Mouse (Mus musculus): ENCODE data around the gene Il15ra. TPM values are rescaled to one million over a fixed set of nuclear protein-coding genes. Genes with fewer than 3 reads are reported as not detected.
A peak's percentile ranks its signal among the peaks of the same experiment; 100 is the strongest.

The Il15ra gene
- polyA plus RNA-seq (2014; fragmentation: Nextera tagmentation; extraction: Ambion mirVana) = 0.17 and 0.84 TPM in 2 replicates

DNA sequence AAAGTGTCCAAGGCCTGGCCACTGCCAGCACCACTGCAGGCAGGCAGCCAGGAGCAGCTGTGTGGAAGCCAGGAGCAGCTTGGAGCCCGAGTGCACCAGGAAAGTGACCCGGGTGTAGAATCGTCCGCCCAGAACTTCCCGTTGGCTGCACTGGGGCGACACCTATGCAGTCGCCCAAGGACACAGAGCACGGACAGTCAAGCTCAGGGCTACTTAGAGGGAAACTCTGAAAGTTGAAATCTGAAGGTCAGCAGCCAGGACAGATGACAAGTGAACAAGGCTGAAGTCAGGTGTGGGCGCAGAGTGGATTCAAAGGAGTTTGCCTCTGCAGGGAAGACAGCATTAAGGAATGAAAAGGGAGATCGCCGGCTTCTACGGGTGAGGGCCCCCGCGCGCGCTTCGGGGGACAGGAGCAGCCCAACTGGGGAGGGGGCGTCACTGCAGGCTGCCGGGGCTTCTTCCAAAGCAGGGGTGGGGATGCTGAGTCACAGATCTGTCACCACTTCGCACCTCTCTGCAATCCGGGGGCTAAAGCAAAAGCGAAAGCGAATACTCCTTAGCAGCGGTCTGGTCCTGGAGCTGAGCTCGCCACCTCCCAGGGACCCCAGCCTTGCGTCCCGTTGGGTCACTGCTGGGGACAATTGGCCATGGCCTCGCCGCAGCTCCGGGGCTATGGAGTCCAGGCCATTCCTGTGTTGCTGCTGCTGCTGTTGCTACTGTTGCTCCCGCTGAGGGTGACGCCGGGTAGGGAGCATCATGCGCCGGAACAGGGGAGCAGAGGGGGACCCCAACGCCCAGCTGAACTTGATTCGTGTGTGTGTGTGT, at the start of gene Il15ra:
Gene Il15ra (plus strand): TSS at position 90 of the 825 bp plus-strand sequence.
- under 1% methylated on average over 37 of the region's 37 CpGs for WGBS
- ATAC-seq (ENCODE audit: insufficient number of reproducible peaks, low FRiP score, low TSS enrichment, low read depth) (peak; percentile 67), DNase-seq (ENCODE audit: low spot score) (peak; percentile 58)
- Histone ChIP-seq H3K9me3 (ENCODE audit: control insufficient read depth, low read length) (no peaks in the 10 kb centered on the region), H3K36me3 (ENCODE audit: control insufficient read depth, insufficient read depth, low read length) (no peaks in the 10 kb centered on the region), H3K4me2 (ENCODE audit: low read depth, severe bottlenecking) (peak within 1 kb of the TSS; percentile 99), H3K4me1 (ENCODE audit: control insufficient read depth, insufficient read depth, low read length) (no peaks in the 10 kb centered on the region), H3K27me3 (ENCODE audit: control insufficient read depth, insufficient read depth, low read length) (peaks cover 15% of the 10 kb centered on the region), H3K4me3 (ENCODE audit: low read depth, low read length) (peak within 1 kb of the TSS; percentile 46), H3K27ac (replicated peaks; ENCODE audit: low read depth, low read length) (no peak within 1 kb of the TSS), H3K9ac (ENCODE audit: low read length) (peak within 1 kb of the TSS; percentile 57)

DNA sequence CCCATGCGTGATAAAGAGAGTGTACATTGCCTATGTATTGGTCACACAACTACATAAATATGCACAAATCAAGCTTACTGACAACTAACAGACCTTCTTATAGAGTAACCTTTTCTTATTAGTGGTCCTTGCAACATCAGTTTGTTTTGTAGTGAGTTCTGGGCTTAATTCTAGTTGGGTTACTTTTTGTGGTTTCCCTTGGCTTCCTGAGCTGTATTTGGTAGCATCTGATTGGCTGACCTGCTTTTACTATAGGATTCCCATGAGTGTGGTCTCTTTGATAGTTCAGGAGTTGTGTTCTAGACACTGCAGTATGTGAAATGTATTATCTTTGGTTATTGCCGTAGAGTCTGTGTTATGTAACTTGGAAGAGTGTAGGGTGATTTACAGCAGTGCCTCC, 47.5 kb upstream of the Il15ra start:
- DNase-seq (ENCODE audit: low spot score) = no peak
- H3K4me2 ChIP-seq (ENCODE audit: low read depth, severe bottlenecking) = no peak overlapping the region
- no peaks in the 10 kb centered on the region for H3K27me3 ChIP-seq (ENCODE audit: control insufficient read depth, insufficient read depth, low read length)
- H3K9ac ChIP-seq (ENCODE audit: low read length) = no peak overlapping the region
- ATAC-seq (ENCODE audit: insufficient number of reproducible peaks, low FRiP score, low TSS enrichment, low read depth) = no peak
- H3K27ac ChIP-seq (replicated peaks; ENCODE audit: low read depth, low read length) = no peak overlapping the region
- no peaks in the 10 kb centered on the region for H3K4me1 ChIP-seq (ENCODE audit: control insufficient read depth, insufficient read depth, low read length)
- no peaks in the 10 kb centered on the region for H3K36me3 ChIP-seq (ENCODE audit: control insufficient read depth, insufficient read depth, low read length)
- no peak overlapping the region for H3K4me3 ChIP-seq (ENCODE audit: low read depth, low read length)
- no peaks in the 10 kb centered on the region for H3K9me3 ChIP-seq (ENCODE audit: control insufficient read depth, low read length)
- WGBS = 84% methylated on average over 2 of the region's 2 CpGs

DNA sequence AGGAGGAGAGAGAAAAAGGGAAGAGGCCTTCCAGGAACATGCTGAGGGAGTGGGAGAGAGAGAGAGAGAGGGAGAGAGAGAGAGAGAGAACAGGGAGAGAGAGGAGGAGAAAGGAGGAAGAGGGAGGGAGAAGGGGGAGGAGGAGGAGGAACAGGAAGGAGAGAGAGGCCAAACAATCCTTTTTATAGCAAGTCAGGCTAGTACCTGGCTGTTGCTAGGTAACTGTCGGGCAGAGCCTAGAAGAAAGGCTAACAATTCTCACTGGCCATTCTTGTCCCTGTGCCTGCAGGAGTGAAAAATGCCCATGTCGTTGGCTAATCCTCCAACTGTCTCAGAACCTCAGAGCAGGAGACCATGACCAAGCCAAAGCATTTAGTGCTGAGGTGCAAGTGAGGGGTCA, 45.8 kb upstream of the Il15ra start:
- Histone ChIP-seq H3K4me2 (ENCODE audit: low read depth, severe bottlenecking) (no peak overlapping the region), H3K27ac (replicated peaks; ENCODE audit: low read depth, low read length) (no peak overlapping the region), H3K4me3 (ENCODE audit: low read depth, low read length) (no peak overlapping the region)

DNA sequence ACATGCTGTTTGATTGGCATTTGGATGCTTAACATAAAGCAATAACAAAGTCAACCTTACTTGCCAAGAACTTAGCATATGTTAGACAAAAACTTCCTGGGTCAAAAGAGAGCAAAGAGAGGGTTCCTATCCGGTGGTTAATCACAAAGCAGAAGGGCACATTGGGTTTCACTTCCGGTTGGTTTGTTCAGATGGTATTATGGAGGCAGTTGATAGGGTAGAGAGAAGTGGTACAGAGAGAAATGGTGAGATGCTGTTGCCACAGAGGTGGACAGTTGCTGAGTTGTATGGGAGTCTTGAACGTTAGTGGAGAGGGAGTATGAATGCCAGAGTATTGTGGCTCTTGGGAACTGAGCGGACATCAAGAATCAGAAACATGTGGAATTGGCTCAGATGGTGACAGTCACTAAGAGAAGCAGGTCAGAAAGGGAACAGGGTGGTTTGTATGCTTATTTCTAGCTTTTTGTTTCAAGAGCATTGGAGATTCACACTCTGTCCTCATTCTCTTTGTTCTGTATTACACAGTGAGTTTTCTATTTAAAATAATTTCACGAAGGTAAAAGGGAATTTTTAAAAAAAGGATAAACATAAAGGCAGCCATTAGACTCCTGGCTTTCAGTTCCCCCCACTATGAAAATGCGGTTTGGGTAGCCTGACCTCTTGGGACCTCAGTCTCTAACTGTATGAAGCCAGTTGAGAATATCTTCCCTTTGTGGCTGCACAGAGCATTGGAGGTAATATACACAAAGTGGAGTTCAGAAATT, 42.8 kb upstream of the Il15ra start:
- ATAC-seq (ENCODE audit: insufficient number of reproducible peaks, low FRiP score, low TSS enrichment, low read depth) (no peak), DNase-seq (ENCODE audit: low spot score) (no peak)
- Histone ChIP-seq H3K4me3 (ENCODE audit: low read depth, low read length) (no peak overlapping the region), H3K9me3 (ENCODE audit: control insufficient read depth, low read length) (no peaks in the 10 kb centered on the region), H3K9ac (ENCODE audit: low read length) (no peak overlapping the region), H3K4me2 (ENCODE audit: low read depth, severe bottlenecking) (no peak overlapping the region), H3K27ac (replicated peaks; ENCODE audit: low read depth, low read length) (no peak overlapping the region), H3K4me1 (ENCODE audit: control insufficient read depth, insufficient read depth, low read length) (no peaks in the 10 kb centered on the region), H3K27me3 (ENCODE audit: control insufficient read depth, insufficient read depth, low read length) (no peaks in the 10 kb centered on the region), H3K36me3 (ENCODE audit: control insufficient read depth, insufficient read depth, low read length) (no peaks in the 10 kb centered on the region)
- WGBS = 82% methylated on average over 6 of the region's 6 CpGs

More for the DNA sequence above, 45.8 kb upstream of the Il15ra start:
- DNase-seq (ENCODE audit: low spot score) = no peak
- no peaks in the 10 kb centered on the region for H3K36me3 ChIP-seq (ENCODE audit: control insufficient read depth, insufficient read depth, low read length)
- H3K27me3 ChIP-seq (ENCODE audit: control insufficient read depth, insufficient read depth, low read length) = no peaks in the 10 kb centered on the region
- WGBS = 59% methylated on average over 2 of the region's 2 CpGs
- no peaks in the 10 kb centered on the region for H3K4me1 ChIP-seq (ENCODE audit: control insufficient read depth, insufficient read depth, low read length)
- no peak overlapping the region for H3K9ac ChIP-seq (ENCODE audit: low read length)
- no peak for ATAC-seq (ENCODE audit: insufficient number of reproducible peaks, low FRiP score, low TSS enrichment, low read depth)
- H3K9me3 ChIP-seq (ENCODE audit: control insufficient read depth, low read length) = no peaks in the 10 kb centered on the region

- no peak overlapping the region for H3K9ac ChIP-seq (ENCODE audit: low read length)
- no peaks in the 10 kb centered on the region for H3K27me3 ChIP-seq (ENCODE audit: control insufficient read depth, insufficient read depth, low read length)
- no peak overlapping the region for H3K4me2 ChIP-seq (ENCODE audit: low read depth, severe bottlenecking)
- no peak overlapping the region for H3K27ac ChIP-seq (replicated peaks; ENCODE audit: low read depth, low read length)
- no peak overlapping the region for H3K4me3 ChIP-seq (ENCODE audit: low read depth, low read length)
- 94% methylated on average over 1 of the region's 1 CpGs for WGBS
- DNase-seq (ENCODE audit: low spot score) (no peak), ATAC-seq (ENCODE audit: insufficient number of reproducible peaks, low FRiP score, low TSS enrichment, low read depth) (no peak)
- no peaks in the 10 kb centered on the region for H3K4me1 ChIP-seq (ENCODE audit: control insufficient read depth, insufficient read depth, low read length)
- no peaks in the 10 kb centered on the region for H3K36me3 ChIP-seq (ENCODE audit: control insufficient read depth, insufficient read depth, low read length)
- H3K9me3 ChIP-seq (ENCODE audit: control insufficient read depth, low read length) = no peaks in the 10 kb centered on the region
These were observed 42.2 kb upstream of the Il15ra start for GRCm38 (mm10) chr2:11662907-11663230.

DNA sequence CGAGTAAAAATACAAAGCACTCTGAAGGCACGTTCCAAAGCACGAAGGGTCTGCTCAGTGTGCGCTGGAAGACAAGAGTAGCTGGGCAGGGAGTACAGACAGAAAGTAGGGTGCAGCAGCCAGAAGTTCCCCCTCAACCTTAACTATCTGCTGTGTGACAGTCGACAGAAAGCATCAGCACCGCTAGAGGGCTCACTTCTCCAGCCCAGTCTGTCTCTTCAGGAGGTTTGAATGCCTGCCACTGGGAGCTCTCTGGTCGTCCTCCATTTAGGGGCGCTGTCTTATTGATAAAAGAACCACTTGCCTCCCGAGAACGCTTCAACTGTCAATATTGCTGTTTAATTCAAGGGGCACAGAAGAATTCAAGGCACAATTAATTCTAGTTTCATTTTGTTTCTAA, 41.1 kb upstream of the Il15ra start:
- H3K4me3 ChIP-seq (ENCODE audit: low read depth, low read length) = no peak overlapping the region
- 5% methylated on average over 10 of the region's 10 CpGs for WGBS
- DNase-seq (ENCODE audit: low spot score) = peak; percentile 79
- H3K27me3 ChIP-seq (ENCODE audit: control insufficient read depth, insufficient read depth, low read length) = no peaks in the 10 kb centered on the region
- H3K36me3 ChIP-seq (ENCODE audit: control insufficient read depth, insufficient read depth, low read length) = no peaks in the 10 kb centered on the region
- ATAC-seq (ENCODE audit: insufficient number of reproducible peaks, low FRiP score, low TSS enrichment, low read depth) = no peak; the same call in 1 of the 2 replicates
- H3K4me1 ChIP-seq (ENCODE audit: control insufficient read depth, insufficient read depth, low read length) = no peaks in the 10 kb centered on the region
- no peak overlapping the region for H3K27ac ChIP-seq (replicated peaks; ENCODE audit: low read depth, low read length)
- no peak overlapping the region for H3K9ac ChIP-seq (ENCODE audit: low read length)
- no peaks in the 10 kb centered on the region for H3K9me3 ChIP-seq (ENCODE audit: control insufficient read depth, low read length)
- no peak overlapping the region for H3K4me2 ChIP-seq (ENCODE audit: low read depth, severe bottlenecking)

DNA sequence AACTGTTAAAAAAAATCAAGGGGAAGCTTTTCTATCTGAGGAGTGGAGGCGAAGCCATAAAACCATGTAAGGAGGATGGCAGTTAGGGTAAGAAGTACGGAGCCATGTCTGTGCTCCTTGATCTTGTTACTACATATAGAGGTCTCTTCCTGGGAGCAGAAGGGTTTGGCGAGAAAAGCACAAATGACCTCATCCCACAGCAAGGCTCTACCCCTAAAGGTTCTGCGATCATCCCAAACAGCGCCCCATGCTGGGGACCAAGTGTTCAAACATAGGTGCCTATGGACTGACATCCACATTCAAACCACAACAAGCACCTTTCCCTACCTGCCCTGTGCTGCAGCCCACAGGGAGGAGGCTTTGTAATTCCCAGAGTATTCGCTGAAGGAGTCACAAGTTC, 40.7 kb upstream of the Il15ra start:
- no peaks in the 10 kb centered on the region for H3K9me3 ChIP-seq (ENCODE audit: control insufficient read depth, low read length)
- WGBS = 40% methylated on average over 6 of the region's 6 CpGs
- H3K36me3 ChIP-seq (ENCODE audit: control insufficient read depth, insufficient read depth, low read length) = no peaks in the 10 kb centered on the region
- no peak overlapping the region for H3K4me2 ChIP-seq (ENCODE audit: low read depth, severe bottlenecking)
- no peak for DNase-seq (ENCODE audit: low spot score)
- no peak overlapping the region for H3K9ac ChIP-seq (ENCODE audit: low read length)
- H3K27me3 ChIP-seq (ENCODE audit: control insufficient read depth, insufficient read depth, low read length) = no peaks in the 10 kb centered on the region
- ATAC-seq (ENCODE audit: insufficient number of reproducible peaks, low FRiP score, low TSS enrichment, low read depth) = no peak
- no peaks in the 10 kb centered on the region for H3K4me1 ChIP-seq (ENCODE audit: control insufficient read depth, insufficient read depth, low read length)
- no peak overlapping the region for H3K27ac ChIP-seq (replicated peaks; ENCODE audit: low read depth, low read length)
- H3K4me3 ChIP-seq (ENCODE audit: low read depth, low read length) = no peak overlapping the region

- no peaks in the 10 kb centered on the region for H3K9me3 ChIP-seq (ENCODE audit: control insufficient read depth, low read length)
- H3K36me3 ChIP-seq (ENCODE audit: control insufficient read depth, insufficient read depth, low read length) = no peaks in the 10 kb centered on the region
- no peak overlapping the region for H3K4me3 ChIP-seq (ENCODE audit: low read depth, low read length)
- ATAC-seq (ENCODE audit: insufficient number of reproducible peaks, low FRiP score, low TSS enrichment, low read depth) (no peak), DNase-seq (ENCODE audit: low spot score) (no peak)
- no peak overlapping the region for H3K4me2 ChIP-seq (ENCODE audit: low read depth, severe bottlenecking)
- H3K27me3 ChIP-seq (ENCODE audit: control insufficient read depth, insufficient read depth, low read length) = no peaks in the 10 kb centered on the region
- WGBS = 87% methylated on average over 4 of the region's 4 CpGs
- H3K27ac ChIP-seq (replicated peaks; ENCODE audit: low read depth, low read length) = no peak overlapping the region
- H3K4me1 ChIP-seq (ENCODE audit: control insufficient read depth, insufficient read depth, low read length) = no peaks in the 10 kb centered on the region
- no peak overlapping the region for H3K9ac ChIP-seq (ENCODE audit: low read length)
These were observed 40.3 kb upstream of the Il15ra start for GRCm38 (mm10) chr2:11664806-11665205.

Measured in limb, embryonic 11.5 days (tissue).